Mouse (Mus musculus) E14TG2a.4 (cell line): ENCODE measurements around the gene Gramd1b.

Experiments
- CTCF ChIP-seq: conservative IDR thresholded peaks from 2 replicates; pipeline ENCODE4 v1.5.1; 2014; ENCODE audit warnings: low read length
- NANOG ChIP-seq: IDR thresholded peaks from 2 replicates; pipeline ENCODE4 v1.6.1; 2014; ENCODE audit warnings: borderline replicate concordance, low read length, mixed read lengths

- TF ChIP-seq CTCF (no peak), NANOG (no peak)
Observed at GRCm38 (mm10) chr9:40370151-40370550, 161.0 kb downstream of the Gramd1b start.
